Mouse (Mus musculus) mesoderm, embryonic 11.5 days (tissue): ENCODE results near the gene Hist3h2ba.
"Not testable (repeated sequence)": the region's sequence is repeated elsewhere in the genome, so short reads cannot be mapped to it uniquely, and the experiment has no call there.

ENCODE experiments used
- DNase-seq: peaks from one replicate; pipeline ENCODE4 v3.0.0-alpha.2; 2012; ENCODE audit warnings: low read depth, low spot score

The Hist3h2ba gene

GRCm38 (mm10) chr11:58938322-58939087, 10.2 kb upstream of the Hist3h2ba start, which contains the start of gene Rnf187:
Rnf187 (minus strand) TSS chr11:58938916.
- peak; percentile 94 for DNase-seq

- no peak for DNase-seq
Measured at GRCm38 (mm10) chr11:58939088-58939439, 9.7 kb upstream of the Hist3h2ba start.

GRCm38 (mm10) chr11:58944136-58944535, 4.6 kb upstream of the Hist3h2ba start:
- no peak for DNase-seq

GRCm38 (mm10) chr11:58947306-58947705, 1.4 kb upstream of the Hist3h2ba start:
- DNase-seq: no peak

GRCm38 (mm10) chr11:58947798-58948528, 757 bp upstream of the Hist3h2ba start:
- DNase-seq: no peak

GRCm38 (mm10) chr11:58949480-58950431, 1.0 kb downstream of the Hist3h2ba start:
- DNase-seq: peak; percentile 64

GRCm38 (mm10) chr11:58951210-58951609, 2.5 kb downstream of the Hist3h2ba start:
- no peak for DNase-seq

GRCm38 (mm10) chr11:58953351-58954169, 4.8 kb downstream of the Hist3h2ba start:
- DNase-seq: no peak

- not testable (repeated sequence) for DNase-seq
Measured at GRCm38 (mm10) chr11:58954170-58954419, 5.4 kb downstream of the Hist3h2ba start.

- DNase-seq: peak; percentile 95
Measured at GRCm38 (mm10) chr11:58954420-58955142, 5.9 kb downstream of the Hist3h2ba start, which contains the start of the genes Hist3h2a and Trim17. Hist3h2a (plus strand) TSS chr11:58954685. Trim17 (plus strand) TSS chr11:58954685.

- DNase-seq: no peak
Measured at GRCm38 (mm10) chr11:58955143-58955867, 6.6 kb downstream of the Hist3h2ba start.

GRCm38 (mm10) chr11:58955868-58956257, 7.1 kb downstream of the Hist3h2ba start:
- DNase-seq: no peak

GRCm38 (mm10) chr11:58957226-58957914, 8.7 kb downstream of the Hist3h2ba start:
- no peak for DNase-seq

- no peak for DNase-seq
Measured at GRCm38 (mm10) chr11:58958536-58958935, 9.8 kb downstream of the Hist3h2ba start.

GRCm38 (mm10) chr11:58959186-58959825, 10.6 kb downstream of the Hist3h2ba start:
- no peak for DNase-seq

GRCm38 (mm10) chr11:58959921-58960465, 11.3 kb downstream of the Hist3h2ba start:
- DNase-seq: peak; percentile 87

- DNase-seq: no peak
Measured at GRCm38 (mm10) chr11:58961364-58962177, 12.9 kb downstream of the Hist3h2ba start.
